Mouse (Mus musculus) cortical plate, adult 2 months (tissue): ENCODE results near the gene Oaz2. TPM values are rescaled to one million over a fixed set of nuclear protein-coding genes. Genes with fewer than 3 reads are reported as not detected.

ENCODE experiments used
- H3K27ac ChIP-seq: fragments of 200-500 bp; 2 replicates; pipeline ENCODE4 v1.5.1; 2012; ENCODE audit warnings: low read length, control low read depth, inconsistent platforms; ENCODE audit not compliant: insufficient read depth
- H3K4me1 ChIP-seq: fragments of 200-500 bp; 2 replicates; pipeline ENCODE4 v1.6.1; 2011; ENCODE audit warnings: low read length; ENCODE audit not compliant: control insufficient read depth, insufficient read depth
- H3K4me3 ChIP-seq: fragments of 200-500 bp; 2 replicates; pipeline ENCODE4 v1.5.1; 2011; ENCODE audit warnings: mild to moderate bottlenecking, low read length, control low read depth; ENCODE audit not compliant: insufficient read depth
- CTCF ChIP-seq: fragments of 200-500 bp; IDR thresholded peaks from 2 replicates; pipeline ENCODE4 v1.5.1; 2011; ENCODE audit warnings: mild to moderate bottlenecking, control low read depth, low read length; ENCODE audit not compliant: insufficient read depth; ENCODE audit errors: extremely low read depth
- POLR2A ChIP-seq: fragments of 200-500 bp; IDR thresholded peaks from 2 replicates; pipeline ENCODE4 v1.6.1; 2011; ENCODE audit warnings: mild to moderate bottlenecking, low read length, control low read depth; ENCODE audit not compliant: insufficient read depth; ENCODE audit errors: extremely low read depth
- polyA plus RNA-seq: library from polyadenylated mRNA; depleted of rRNA; stranded (reverse); fragments of >200 nt; gene quantifications from 2 replicates; pipeline ENCODE4 v1.2.3, GENCODE M21; 2012

The Oaz2 gene
- polyA plus RNA-seq, 1 experiment = 215 TPM

DNA sequence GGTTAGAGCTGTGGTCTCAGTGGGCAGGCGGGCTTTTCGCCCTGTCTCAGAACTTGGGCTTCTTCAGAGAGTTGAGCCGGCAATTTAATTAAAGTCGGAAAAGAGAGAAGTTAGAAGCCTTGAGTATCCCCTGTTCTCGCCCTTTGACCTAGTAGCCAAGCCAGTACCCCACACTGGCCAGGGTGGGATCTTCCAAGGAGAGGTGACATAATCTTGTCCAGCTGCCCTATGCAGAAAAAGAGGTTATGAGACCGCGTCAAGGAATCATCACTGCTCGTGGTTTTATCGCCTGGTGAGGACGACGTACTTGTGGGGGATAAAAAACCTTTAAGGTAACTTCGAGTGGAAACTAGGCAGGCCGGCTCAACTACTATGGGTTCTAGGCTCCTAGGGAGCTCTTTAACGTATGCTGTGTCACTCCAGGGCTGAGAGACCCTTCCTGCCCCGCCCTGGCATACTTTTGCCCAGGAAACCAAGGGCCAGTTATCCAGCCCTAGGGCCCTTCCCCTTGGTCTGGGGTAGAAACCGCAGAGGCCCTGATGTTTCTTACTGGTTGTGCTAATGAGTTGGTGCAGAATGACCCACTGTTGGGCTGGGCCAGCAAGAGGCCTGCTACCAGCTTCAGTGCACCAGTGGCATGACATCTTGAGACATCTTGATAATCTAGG lies 36.3 kb upstream of the Oaz2 start:
- Histone ChIP-seq H3K27ac (no peak overlapping the region), H3K4me3 (peak overlapping the region; percentile 54; the same call in 1 of the 2 replicates), H3K4me1 (no peaks in the 10 kb centered on the region; the same call in 1 of the 2 replicates)
- no peak for TF ChIP-seq POLR2A

DNA sequence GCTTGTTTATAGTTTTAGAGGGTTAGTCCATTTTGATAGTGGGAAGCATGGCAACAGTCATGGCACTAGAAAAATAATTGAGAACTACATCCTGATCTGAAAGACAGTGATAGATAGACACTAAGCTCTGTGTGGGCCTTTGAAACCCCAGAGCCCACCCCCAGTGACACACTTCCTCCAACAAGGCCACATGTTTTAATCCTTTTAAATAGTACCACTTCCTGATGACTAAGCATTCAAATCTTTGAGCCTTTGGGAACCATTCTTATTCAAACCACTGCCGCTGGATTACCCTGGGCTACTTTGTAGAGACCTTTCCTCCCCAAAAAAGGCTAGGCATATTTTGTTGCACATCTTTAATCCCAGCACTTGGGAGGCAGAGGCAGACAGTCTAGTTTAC lies 32.0 kb upstream of the Oaz2 start:
- TF ChIP-seq CTCF (no peak), POLR2A (no peak)
- Histone ChIP-seq H3K4me1 (no peaks in the 10 kb centered on the region; the same call in 1 of the 2 replicates), H3K27ac (no peak overlapping the region), H3K4me3 (no peak overlapping the region)

DNA sequence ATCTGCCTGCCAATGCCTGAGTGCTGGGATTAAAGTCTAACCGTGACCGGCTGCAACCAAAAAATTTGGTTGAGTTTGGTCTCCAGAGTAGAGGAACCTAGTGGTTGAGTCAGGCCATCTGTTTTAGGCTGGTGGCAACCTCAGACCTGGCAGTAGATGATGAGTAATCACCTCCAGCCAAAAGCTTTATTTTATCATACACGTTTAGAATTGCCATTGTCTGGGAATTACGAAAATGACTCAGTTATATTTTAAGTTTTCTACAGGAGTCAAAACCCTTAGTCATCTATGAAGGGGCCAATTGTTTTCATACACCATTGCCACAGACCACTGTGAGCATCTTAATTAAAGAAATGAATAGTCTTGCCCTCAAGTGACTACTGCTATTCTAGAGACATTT lies 30.9 kb upstream of the Oaz2 start:
- Histone ChIP-seq H3K4me1 (no peaks in the 10 kb centered on the region), H3K4me3 (no peak overlapping the region), H3K27ac (no peak overlapping the region)
- TF ChIP-seq CTCF (no peak), POLR2A (no peak)

DNA sequence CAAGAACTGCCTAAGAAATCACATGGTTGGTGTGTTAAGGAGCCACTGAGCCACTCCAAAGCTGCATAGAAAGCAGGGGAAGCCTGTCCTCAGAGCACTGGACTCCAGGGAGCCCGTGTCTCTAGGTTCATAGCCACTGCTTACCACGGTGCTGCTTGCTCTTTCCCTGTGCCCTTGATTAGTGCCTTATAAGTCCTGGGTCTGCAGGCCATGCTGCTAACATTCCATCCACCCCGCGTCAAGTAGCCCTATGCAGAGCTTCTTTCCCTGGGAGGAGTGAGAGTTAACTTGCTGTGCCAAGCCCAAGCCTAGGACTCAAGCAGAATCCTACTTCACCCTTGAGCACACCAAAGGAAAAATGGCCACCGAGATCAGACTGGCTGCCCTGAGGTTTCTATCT lies 28.7 kb upstream of the Oaz2 start:
- Histone ChIP-seq H3K27ac (no peak overlapping the region), H3K4me1 (no peaks in the 10 kb centered on the region), H3K4me3 (no peak overlapping the region)
- TF ChIP-seq POLR2A (no peak), CTCF (no peak)

DNA sequence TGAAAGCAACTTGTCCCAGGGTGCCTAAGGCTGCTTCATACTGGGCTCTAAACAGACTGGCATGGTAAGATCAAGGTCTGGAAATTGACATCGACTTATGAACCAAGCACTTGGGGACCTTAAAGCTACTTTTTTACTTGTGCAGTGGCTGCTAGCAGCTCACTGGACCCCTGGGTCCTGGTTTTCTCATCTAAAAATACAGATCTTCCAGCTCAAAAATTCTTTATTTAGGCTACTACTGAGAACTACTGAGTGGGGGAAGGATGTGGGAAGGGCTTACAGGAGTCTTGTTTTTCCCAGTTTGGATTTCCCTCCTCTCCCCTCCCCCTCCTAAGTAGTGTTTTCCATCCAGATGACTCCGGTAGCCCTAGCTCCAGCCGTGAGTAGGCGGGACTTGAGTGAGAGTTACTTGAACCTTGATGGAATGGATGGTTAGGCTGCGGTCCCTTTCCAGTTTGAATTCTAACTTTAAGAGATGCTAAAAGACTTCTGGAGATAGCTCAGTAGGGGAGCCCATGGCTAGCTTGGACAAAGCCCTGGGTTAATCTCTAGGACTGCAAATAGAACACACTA lies 26.9 kb upstream of the Oaz2 start:
- no peak for TF ChIP-seq POLR2A
- TF ChIP-seq CTCF = no peak
- Histone ChIP-seq H3K4me1 (no peaks in the 10 kb centered on the region), H3K27ac (no peak overlapping the region), H3K4me3 (no peak overlapping the region)

DNA sequence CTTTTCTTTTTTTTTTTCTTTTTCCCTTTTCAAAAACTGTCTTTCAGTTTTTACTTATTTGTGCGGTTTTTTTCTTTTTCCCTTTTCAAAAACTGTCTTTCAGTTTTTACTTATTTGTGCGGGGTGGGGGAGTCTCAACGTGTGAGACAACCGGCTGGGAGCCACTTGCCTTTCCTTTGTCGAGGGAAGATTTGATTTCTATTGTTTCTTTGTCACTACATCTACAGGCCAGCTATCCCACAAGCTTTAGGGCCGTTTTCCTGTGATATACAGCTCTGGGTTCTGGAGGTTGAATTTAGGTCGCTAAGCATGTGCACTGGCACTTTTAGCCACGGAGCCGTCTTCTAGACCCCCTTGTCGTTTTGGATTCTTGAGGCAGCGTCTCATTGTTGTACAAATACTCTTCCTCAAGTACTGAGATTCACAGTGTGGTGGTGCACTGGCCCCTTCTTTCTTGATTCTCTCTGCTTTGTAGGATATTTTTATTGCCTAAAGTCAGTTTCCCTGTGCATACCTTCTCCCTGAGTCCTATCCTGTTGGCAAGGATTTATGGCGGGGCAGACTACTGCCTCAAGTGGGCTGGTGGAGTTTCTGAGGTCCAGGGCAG lies 26.3 kb upstream of the Oaz2 start:
- TF ChIP-seq POLR2A = no peak
- no peak for TF ChIP-seq CTCF
- Histone ChIP-seq H3K4me1 (no peaks in the 10 kb centered on the region), H3K4me3 (no peak overlapping the region), H3K27ac (no peak overlapping the region)

DNA sequence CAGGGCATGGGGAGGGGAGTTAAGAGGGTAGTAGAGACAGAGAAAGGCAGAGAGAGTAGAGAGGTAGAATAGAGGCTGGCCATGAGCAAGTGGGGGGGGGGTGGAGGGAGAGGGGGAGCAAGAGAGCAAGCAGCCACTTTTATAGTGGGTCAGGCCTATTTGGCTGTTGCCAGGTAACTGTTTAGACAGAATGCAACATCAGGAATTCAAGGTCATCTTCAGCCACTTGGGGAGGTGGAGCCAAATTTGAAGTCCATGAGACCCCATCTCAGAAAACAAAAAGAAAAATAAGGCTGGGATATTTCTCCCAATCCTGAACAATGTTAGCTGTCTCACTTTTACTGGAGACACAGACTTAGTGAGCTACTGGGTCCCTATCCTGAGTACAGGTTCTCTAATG lies 25.3 kb upstream of the Oaz2 start:
- H3K4me3 ChIP-seq = no peak overlapping the region

DNA sequence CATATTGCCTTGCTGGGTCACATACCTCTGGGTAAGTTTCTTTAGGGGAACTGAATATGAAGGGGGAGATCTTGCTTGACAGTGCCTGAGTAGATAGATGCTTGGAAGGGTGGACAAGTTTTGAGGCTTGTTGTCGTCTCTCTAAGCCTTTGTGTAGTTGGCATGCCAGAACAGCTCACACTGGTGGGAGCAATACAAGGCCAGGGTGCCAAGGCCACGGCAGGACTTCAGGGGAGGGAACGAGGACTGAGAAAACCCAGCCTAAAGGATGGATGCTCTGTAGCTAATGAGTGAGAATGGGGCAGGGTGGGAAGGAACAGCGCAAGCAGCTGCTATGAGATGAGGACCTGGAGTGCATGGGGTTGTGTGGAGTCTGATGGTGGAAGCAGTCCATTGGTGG lies 22.8 kb upstream of the Oaz2 start:
- H3K4me3 ChIP-seq = no peak overlapping the region
- H3K27ac ChIP-seq = no peak overlapping the region
- TF ChIP-seq POLR2A = no peak
- no peak for TF ChIP-seq CTCF
- no peaks in the 10 kb centered on the region for H3K4me1 ChIP-seq

More for the DNA sequence above, 25.3 kb upstream of the Oaz2 start:
- Histone ChIP-seq H3K27ac (no peak overlapping the region), H3K4me1 (no peaks in the 10 kb centered on the region)
- TF ChIP-seq CTCF (no peak), POLR2A (no peak)

DNA sequence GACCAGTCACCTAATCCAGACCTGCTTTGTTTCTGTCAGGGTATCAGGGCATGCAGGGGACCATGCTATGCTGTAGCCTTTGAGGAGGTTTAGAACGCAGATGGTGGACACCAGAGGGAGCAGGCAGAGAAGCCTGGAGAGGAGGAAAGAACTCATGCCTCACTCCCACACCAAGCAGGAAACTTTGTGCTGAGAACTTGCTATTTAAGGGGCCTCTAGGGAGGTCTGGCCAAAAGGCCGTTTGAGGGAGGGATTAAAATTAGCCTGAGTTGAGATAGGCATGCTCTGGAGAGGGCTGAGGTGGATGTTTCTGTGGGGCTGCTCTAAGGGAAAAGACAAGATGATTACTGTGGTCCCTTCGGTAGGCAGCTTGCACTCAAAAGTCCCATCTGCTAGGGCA lies 21.8 kb upstream of the Oaz2 start:
- no peak for TF ChIP-seq POLR2A
- TF ChIP-seq CTCF = no peak
- H3K4me1 ChIP-seq = no peaks in the 10 kb centered on the region
- H3K27ac ChIP-seq = no peak overlapping the region
- H3K4me3 ChIP-seq = no peak overlapping the region

DNA sequence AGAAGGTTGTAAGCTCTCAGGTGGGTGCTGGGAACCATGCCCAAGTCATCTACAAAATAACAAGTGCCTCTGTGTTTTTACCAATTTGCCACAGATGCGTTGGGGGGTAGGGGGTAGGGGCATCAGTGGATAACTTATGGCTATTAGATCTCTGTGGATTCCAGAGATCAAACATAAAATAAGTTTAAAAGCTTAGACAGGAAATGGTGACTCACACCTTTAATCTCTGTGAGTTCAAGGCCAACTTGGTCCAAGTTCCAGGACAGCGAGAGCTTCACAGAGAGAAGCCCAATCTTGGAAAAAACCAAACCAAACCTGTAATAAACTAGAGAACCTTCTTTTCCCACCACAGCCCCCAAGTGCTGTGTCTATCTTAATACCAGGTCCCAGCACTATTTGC lies 21.0 kb upstream of the Oaz2 start:
- TF ChIP-seq POLR2A (no peak), CTCF (no peak)
- Histone ChIP-seq H3K4me1 (no peaks in the 10 kb centered on the region), H3K27ac (no peak overlapping the region), H3K4me3 (no peak overlapping the region)

DNA sequence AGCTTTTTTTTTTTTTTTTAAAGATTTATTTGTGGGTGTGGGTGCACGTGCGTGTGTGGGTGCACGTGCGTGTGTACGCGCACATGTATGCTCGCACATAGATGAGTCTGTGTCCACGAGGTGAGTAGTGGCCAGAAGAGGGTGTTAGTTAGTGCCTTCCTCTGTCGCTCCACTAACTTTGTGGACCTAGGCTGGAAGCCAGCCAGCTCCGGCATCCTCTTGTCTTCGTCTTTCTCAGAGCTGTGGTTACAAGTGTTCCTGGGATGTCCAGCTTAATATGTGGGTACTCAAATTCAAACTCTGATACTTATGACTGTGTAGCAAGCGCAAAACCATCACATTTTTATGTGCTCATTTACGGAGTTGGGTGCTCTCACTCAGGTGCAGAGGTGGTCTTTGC lies 19.1 kb upstream of the Oaz2 start:
- TF ChIP-seq POLR2A = no peak
- no peak for TF ChIP-seq CTCF
- Histone ChIP-seq H3K27ac (no peak overlapping the region), H3K4me1 (no peaks in the 10 kb centered on the region), H3K4me3 (no peak overlapping the region)
